Mouse (Mus musculus) embryonic fibroblast, embryonic 13.5 days (primary cell): ENCODE results near the gene Slain1. TPM values are rescaled to one million over a fixed set of nuclear protein-coding genes. Genes with fewer than 3 reads are reported as not detected.
A peak's percentile ranks its signal among the peaks of the same experiment; 100 is the strongest.

Experiments used
- H3K27ac ChIP-seq: 2 replicates; pipeline ENCODE4 v1.5.1; 2012; ENCODE audit warnings: low read length, control low read depth, inconsistent platforms; ENCODE audit not compliant: insufficient read depth
- H3K4me1 ChIP-seq: 2 replicates; pipeline ENCODE4 v1.6.1; 2011; ENCODE audit warnings: low read length; ENCODE audit not compliant: control insufficient read depth, insufficient read depth
- H3K4me3 ChIP-seq: 2 replicates; pipeline ENCODE4 v1.5.1; 2011; ENCODE audit warnings: mild to moderate bottlenecking, control low read depth, low read length; ENCODE audit not compliant: insufficient read depth
- CTCF ChIP-seq: IDR thresholded peaks from 2 replicates; pipeline ENCODE4 v1.5.1; 2011; ENCODE audit warnings: mild to moderate bottlenecking, control low read depth, low read length, moderate library complexity, borderline replicate concordance; ENCODE audit not compliant: insufficient read depth
- POLR2A ChIP-seq: IDR thresholded peaks from 2 replicates; pipeline ENCODE4 v1.6.1; 2011; ENCODE audit warnings: low read depth, mild to moderate bottlenecking, control low read depth, low read length, moderate library complexity
- polyA plus RNA-seq: library from polyadenylated mRNA; stranded (reverse); fragments of >200 nt; gene quantifications from 2 replicates; pipeline ENCODE4 v1.2.4, GENCODE M21; 2011; ENCODE audit warnings: low read depth; ENCODE audit not compliant: missing spikeins, insufficient read length

Slain1 gene
- polyA plus RNA-seq, 1 experiment: 0.40 TPM

DNA sequence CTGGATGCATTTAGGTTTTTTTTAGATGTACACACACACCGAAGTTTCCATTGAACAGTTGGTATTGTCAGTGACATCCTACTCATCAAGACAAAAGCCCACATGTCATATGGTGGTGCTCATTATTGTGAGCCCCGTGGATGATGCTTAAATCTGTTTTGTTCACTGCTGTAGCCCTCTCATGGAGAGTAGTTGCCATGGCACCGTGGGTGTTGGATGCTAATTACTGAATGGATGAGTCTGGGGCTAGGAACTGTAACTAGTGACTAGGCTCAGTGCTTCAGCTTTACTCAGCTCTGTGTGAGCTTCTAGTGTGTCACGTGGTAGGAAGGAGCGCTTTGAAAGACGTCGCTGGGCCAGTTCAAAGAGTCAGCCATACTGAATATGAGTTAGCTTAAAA is 13.0 kb downstream of the Slain1 start:
- Histone ChIP-seq H3K4me3 (no peak overlapping the region), H3K4me1 (no peaks in the 10 kb centered on the region), H3K27ac (no peak overlapping the region)
- TF ChIP-seq POLR2A (no peak), CTCF (no peak)

- TF ChIP-seq CTCF: no peak
- TF ChIP-seq POLR2A: no peak
- Histone ChIP-seq H3K27ac (no peak overlapping the region), H3K4me3 (no peak overlapping the region), H3K4me1 (no peaks in the 10 kb centered on the region)
Observed at GRCm38 (mm10) chr14:103664391-103664790, 14.4 kb downstream of the Slain1 start.

- Histone ChIP-seq H3K4me3 (no peak overlapping the region), H3K4me1 (no peaks in the 10 kb centered on the region), H3K27ac (no peak overlapping the region)
- no peak for TF ChIP-seq CTCF
- TF ChIP-seq POLR2A: no peak
Observed at GRCm38 (mm10) chr14:103666347-103666954, 16.4 kb downstream of the Slain1 start.

DNA sequence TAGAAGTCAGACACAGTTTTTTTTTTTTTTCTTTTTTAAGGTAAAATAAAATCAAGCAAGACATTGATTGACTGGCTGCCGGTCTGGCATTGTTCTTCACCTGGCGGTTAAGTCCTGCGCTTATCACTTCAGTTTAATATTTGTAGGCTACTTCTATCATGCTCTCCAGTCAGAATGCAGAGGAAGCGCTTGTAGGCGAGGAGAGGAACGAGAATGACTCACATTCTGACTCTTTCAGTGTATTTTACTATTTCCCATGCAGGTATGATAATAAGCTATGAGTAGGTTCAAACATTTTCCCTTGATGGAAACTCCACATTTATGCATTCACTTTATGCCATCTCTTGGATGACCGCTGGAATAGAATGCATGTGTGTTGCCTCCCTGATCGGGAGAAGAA is 17.0 kb downstream of the Slain1 start:
- Histone ChIP-seq H3K27ac (no peak overlapping the region), H3K4me1 (no peaks in the 10 kb centered on the region), H3K4me3 (no peak overlapping the region)
- TF ChIP-seq CTCF (no peak), POLR2A (no peak)

- Histone ChIP-seq H3K4me3 (no peak overlapping the region), H3K27ac (no peak overlapping the region), H3K4me1 (no peaks in the 10 kb centered on the region)
- TF ChIP-seq POLR2A (no peak), CTCF (no peak)
Observed at GRCm38 (mm10) chr14:103679395-103680217, 29.6 kb downstream of the Slain1 start.

- no peaks in the 10 kb centered on the region for H3K4me1 ChIP-seq
- TF ChIP-seq POLR2A (no peak), CTCF (no peak)
- H3K4me3 ChIP-seq: no peak overlapping the region
- H3K27ac ChIP-seq: no peak overlapping the region
Observed at GRCm38 (mm10) chr14:103680285-103680819, 30.3 kb downstream of the Slain1 start.

DNA sequence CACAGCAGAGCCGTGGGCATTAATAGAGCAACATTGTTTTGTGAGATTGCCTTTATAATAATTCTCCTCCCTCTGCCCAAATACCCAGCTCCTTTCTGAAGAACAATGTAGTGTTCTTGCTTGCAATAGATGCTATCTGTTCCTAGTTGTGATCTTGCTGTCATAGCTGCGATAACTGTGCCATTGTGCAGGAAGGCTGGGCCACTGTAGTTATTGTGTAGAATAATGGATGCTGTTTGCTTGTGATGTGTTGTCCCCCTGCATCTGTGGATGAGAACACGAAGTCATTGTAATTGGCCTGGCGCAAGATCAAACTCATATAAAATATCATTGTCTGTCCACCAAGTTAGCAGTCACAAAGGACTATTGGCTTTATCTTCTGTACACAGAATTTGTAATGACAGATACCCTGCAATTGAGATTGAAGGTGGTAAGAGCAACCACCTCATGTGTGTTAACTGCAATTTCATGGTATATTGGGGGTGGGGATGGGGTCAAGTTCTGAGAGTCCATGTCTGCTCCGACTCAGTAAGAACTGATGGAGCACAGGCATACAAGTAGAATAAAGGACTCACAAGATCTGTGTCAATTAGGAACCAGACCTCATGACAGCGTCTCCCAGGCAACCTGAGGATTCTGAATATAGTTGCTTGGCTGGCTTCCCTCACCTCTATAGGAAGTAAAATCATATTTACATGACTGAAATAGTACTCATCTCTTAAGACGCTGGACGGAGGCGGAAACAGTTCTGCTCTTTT is 32.8 kb downstream of the Slain1 start:
- no peak overlapping the region for H3K4me3 ChIP-seq
- no peak overlapping the region for H3K27ac ChIP-seq
- TF ChIP-seq CTCF: no peak
- no peak for TF ChIP-seq POLR2A
- no peaks in the 10 kb centered on the region for H3K4me1 ChIP-seq

- no peak overlapping the region for H3K27ac ChIP-seq
- H3K4me1 ChIP-seq: no peaks in the 10 kb centered on the region
- TF ChIP-seq POLR2A: no peak
- TF ChIP-seq CTCF: no peak
- no peak overlapping the region for H3K4me3 ChIP-seq
Observed at GRCm38 (mm10) chr14:103686994-103687393, 37.0 kb downstream of the Slain1 start.

- peak; percentile 14; the same call in 1 of the 2 replicates for TF ChIP-seq CTCF
- no peak for TF ChIP-seq POLR2A
- Histone ChIP-seq H3K27ac (no peak overlapping the region), H3K4me1 (no peaks in the 10 kb centered on the region), H3K4me3 (no peak overlapping the region)
Observed at GRCm38 (mm10) chr14:103694295-103694694, 44.3 kb downstream of the Slain1 start.
